Mouse (Mus musculus) limb, embryonic 14.5 days (tissue): ENCODE measurements around the gene Dnaja4. TPM values are rescaled to one million over a fixed set of nuclear protein-coding genes. Genes with fewer than 3 reads are reported as not detected.
A peak's percentile ranks its signal among the peaks of the same experiment; 100 is the strongest.

Experiments used
- ATAC-seq: fragments of 200-750 bp; cut with Nextera tagmentation; 2 replicates; pipeline ENCODE4 v1.8.0; 2017; ENCODE audit warnings: low read depth, moderate number of reproducible peaks, moderate TSS enrichment; ENCODE audit not compliant: low FRiP score
- DNase-seq: peaks from one replicate; pipeline ENCODE4 v3.0.0-alpha.2; 2015; ENCODE audit warnings: low spot score
- H3K27ac ChIP-seq: fragments of 300-500 bp; sonication (generic); replicated peaks from 2 replicates; pipeline ENCODE4 v1.5.1; 2014; ENCODE audit warnings: low read depth, mild to moderate bottlenecking, low read length, moderate library complexity, mixed read lengths
- H3K27me3 ChIP-seq: fragments of 300-500 bp; sonication (generic); 2 replicates; pipeline ENCODE4 v1.6.1; 2014; ENCODE audit warnings: low read length, mixed read lengths; ENCODE audit not compliant: control insufficient read depth, insufficient read depth
- H3K36me3 ChIP-seq: fragments of 300-500 bp; sonication (generic); 2 replicates; pipeline ENCODE4 v1.6.1; 2014; ENCODE audit warnings: mild to moderate bottlenecking, low read length, moderate library complexity, mixed read lengths; ENCODE audit not compliant: control insufficient read depth, insufficient read depth
- H3K4me1 ChIP-seq: fragments of 300-500 bp; sonication (generic); 2 replicates; pipeline ENCODE4 v1.6.1; 2014; ENCODE audit warnings: antibody characterized with exemption, low read length, mixed read lengths; ENCODE audit not compliant: control insufficient read depth, insufficient read depth
- H3K4me2 ChIP-seq: fragments of 300-500 bp; sonication (generic); replicated peaks from 2 replicates; pipeline ENCODE4 v1.6.1; 2014; ENCODE audit warnings: low read depth, mild to moderate bottlenecking, low read length, moderate library complexity; ENCODE audit not compliant: severe bottlenecking
- H3K4me3 ChIP-seq: fragments of 300-500 bp; sonication (generic); replicated peaks from 2 replicates; pipeline ENCODE4 v1.5.1; 2014; ENCODE audit warnings: low read length
- H3K9ac ChIP-seq: fragments of 300-500 bp; sonication (generic); 2 replicates; pipeline ENCODE4 v1.6.1; 2014; ENCODE audit warnings: mild to moderate bottlenecking, low read depth, low read length, moderate library complexity; ENCODE audit not compliant: severe bottlenecking
- H3K9me3 ChIP-seq: fragments of 300-500 bp; sonication (generic); 2 replicates; pipeline ENCODE4 v1.6.1; 2016; ENCODE audit warnings: low read length; ENCODE audit not compliant: control insufficient read depth
- POLR2A ChIP-seq: fragments of 200-500 bp; IDR thresholded peaks from 2 replicates; pipeline ENCODE4 v1.8.0; 2012; ENCODE audit warnings: inconsistent platforms, mild to moderate bottlenecking, moderate library complexity, borderline replicate concordance; ENCODE audit not compliant: insufficient read depth, insufficient read length; ENCODE audit errors: extremely low read depth
- WGBS: fragments of 180-500 bp; shearing (Covaris S2); extraction: QIAGEN DNeasy Blood & Tissue Kit; methylation state at CpG from one replicate; pipeline ENCODE4 v1.1.7; 2014; 5-methylcytosine and 5-hydroxymethylcytosine counted together
- polyA plus RNA-seq, 2 experiments: library from polyadenylated mRNA; depleted of rRNA in 1 of 2; stranded (reverse) in 1 of 2; unstranded in 1 of 2; fragments of >200 nt; fragmentation: Nextera tagmentation in 1 of 2; extraction: Ambion mirVana in 1 of 2; gene quantifications; 2 replicates each; pipeline versions ENCODE4 v1.2.1 to v1.2.3; 2012 to 2014

Gene Dnaja4
- polyA plus RNA-seq, 2 experiments = 11.2 to 12.0 TPM

DNA sequence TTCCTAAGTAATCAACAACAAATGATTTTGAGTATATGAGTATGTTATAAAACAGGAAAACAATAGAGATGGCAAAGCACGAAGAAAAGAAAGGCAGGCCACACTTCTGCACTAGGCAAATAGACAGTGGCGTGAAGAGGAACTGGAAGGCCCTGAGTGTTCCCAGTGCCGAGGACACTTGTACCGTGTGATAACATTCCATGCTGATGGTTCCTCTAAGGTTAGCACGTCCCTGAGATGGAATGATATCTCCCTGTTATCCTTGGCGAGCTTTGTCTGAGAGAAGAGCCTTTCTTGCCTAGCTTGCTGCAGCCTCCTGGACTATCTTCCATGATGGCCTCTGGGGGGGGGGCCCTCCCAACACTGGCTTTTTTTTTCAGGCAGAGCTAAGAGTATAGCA, 39.9 kb upstream of the Dnaja4 start:
- DNase-seq (no peak), ATAC-seq (no peak)
- H3K4me3 ChIP-seq = no peak overlapping the region
- H3K27me3 ChIP-seq = no peaks in the 10 kb centered on the region
- peaks cover 7% of the 10 kb centered on the region; the same call in 1 of the 2 replicates for H3K4me1 ChIP-seq
- H3K27ac ChIP-seq = no peak overlapping the region
- TF ChIP-seq POLR2A = no peak
- no peak overlapping the region for H3K9ac ChIP-seq
- no peaks in the 10 kb centered on the region for H3K9me3 ChIP-seq
- WGBS = 83% methylated on average over 6 of the region's 6 CpGs
- H3K4me2 ChIP-seq = no peak overlapping the region
- no peaks in the 10 kb centered on the region for H3K36me3 ChIP-seq

DNA sequence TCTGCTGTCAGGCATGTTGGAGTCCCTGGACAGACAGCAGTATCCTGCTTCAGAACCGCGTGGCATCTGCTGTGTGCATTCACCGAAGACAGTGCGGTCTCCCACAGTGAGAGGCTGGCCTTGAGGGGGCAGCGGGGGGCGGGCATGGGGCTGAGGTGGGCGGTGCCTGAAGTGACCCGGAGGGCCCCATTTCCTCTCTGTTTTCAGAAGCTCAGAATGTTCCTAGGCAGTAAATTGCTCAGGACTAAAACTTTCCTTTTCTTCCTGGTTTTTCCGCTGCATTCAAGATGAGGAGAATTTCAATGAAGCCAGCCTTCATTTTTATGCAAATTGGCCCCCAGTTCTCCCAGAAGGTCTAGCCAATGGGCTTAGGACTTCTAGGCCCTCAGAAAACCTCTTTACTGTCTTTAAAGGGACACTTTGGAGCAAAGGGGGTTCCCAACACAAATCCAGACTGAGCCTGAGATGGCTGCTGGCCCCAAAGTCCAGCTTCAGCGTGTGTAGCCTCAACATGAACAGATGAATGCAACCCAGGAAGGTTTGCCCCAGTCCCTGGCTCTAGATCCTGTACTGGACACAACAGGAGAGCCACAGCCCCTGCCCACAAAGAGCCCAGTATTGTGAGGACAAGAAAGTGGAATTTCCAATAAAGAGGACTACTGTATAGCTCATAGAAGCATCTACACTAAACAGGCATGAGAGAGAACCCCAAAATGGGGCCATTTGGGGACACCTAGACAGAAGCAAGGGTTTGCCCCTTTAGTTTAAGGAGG, 36.9 kb upstream of the Dnaja4 start, which contains the start of gene Acsbg1:
Gene Acsbg1 (minus strand): TSS at position 266 of the 773 bp plus-strand sequence.
- ATAC-seq (no peak), DNase-seq (no peak)
- WGBS = 25% methylated on average over 10 of the region's 10 CpGs
- Histone ChIP-seq H3K9me3 (no peaks in the 10 kb centered on the region), H3K4me2 (0 out of 2 replicates have a peak within 1 kb of the TSS, but pooled peaks have one; percentile 7), H3K4me3 (no peak within 1 kb of the TSS), H3K4me1 (peaks cover 7% of the 10 kb centered on the region; the same call in 1 of the 2 replicates), H3K9ac (no peak within 1 kb of the TSS), H3K27me3 (no peaks in the 10 kb centered on the region), H3K27ac (no peak within 1 kb of the TSS), H3K36me3 (no peaks in the 10 kb centered on the region)
- TF ChIP-seq POLR2A = no peak

GRCm38 (mm10) chr9:54664358-54664757, 34.3 kb upstream of the Dnaja4 start:
- no peaks in the 10 kb centered on the region for H3K27me3 ChIP-seq
- H3K36me3 ChIP-seq = no peaks in the 10 kb centered on the region
- 82% methylated on average over 9 of the region's 9 CpGs for WGBS
- peaks cover 7% of the 10 kb centered on the region; the same call in 1 of the 2 replicates for H3K4me1 ChIP-seq
- no peaks in the 10 kb centered on the region for H3K9me3 ChIP-seq
- DNase-seq = no peak
- no peak overlapping the region for H3K4me3 ChIP-seq
- H3K9ac ChIP-seq = no peak overlapping the region
- H3K27ac ChIP-seq = no peak overlapping the region
- no peak for ATAC-seq
- H3K4me2 ChIP-seq = no peak overlapping the region
- no peak for TF ChIP-seq POLR2A

GRCm38 (mm10) chr9:54666116-54666515, 32.6 kb upstream of the Dnaja4 start:
- 94% methylated on average over 3 of the region's 3 CpGs for WGBS

GRCm38 (mm10) chr9:54668455-54668854, 30.2 kb upstream of the Dnaja4 start:
- no peak for TF ChIP-seq POLR2A
- 66% methylated on average over 4 of the region's 4 CpGs for WGBS
- H3K27ac ChIP-seq = no peak overlapping the region

More at GRCm38 (mm10) chr9:54666116-54666515, 32.6 kb upstream of the Dnaja4 start:
- DNase-seq (no peak), ATAC-seq (no peak)
- H3K27ac ChIP-seq = no peak overlapping the region
- H3K36me3 ChIP-seq = no peaks in the 10 kb centered on the region
- H3K9me3 ChIP-seq = no peaks in the 10 kb centered on the region
- TF ChIP-seq POLR2A = no peak
- H3K4me1 ChIP-seq = peaks cover 7% of the 10 kb centered on the region; the same call in 1 of the 2 replicates
- no peak overlapping the region for H3K4me3 ChIP-seq
- H3K27me3 ChIP-seq = no peaks in the 10 kb centered on the region
- H3K9ac ChIP-seq = no peak overlapping the region
- H3K4me2 ChIP-seq = no peak overlapping the region

More at GRCm38 (mm10) chr9:54668455-54668854, 30.2 kb upstream of the Dnaja4 start:
- no peak for ATAC-seq
- H3K9ac ChIP-seq = no peak overlapping the region
- no peak overlapping the region for H3K4me3 ChIP-seq
- H3K9me3 ChIP-seq = no peaks in the 10 kb centered on the region
- DNase-seq = no peak
- no peak overlapping the region for H3K4me2 ChIP-seq
- no peaks in the 10 kb centered on the region for H3K4me1 ChIP-seq
- H3K27me3 ChIP-seq = no peaks in the 10 kb centered on the region
- H3K36me3 ChIP-seq = no peaks in the 10 kb centered on the region
